ENCODE assay signal across 8 mouse cellular contexts in genomic region chr9:83349504-83349903, GRCm38 (mm10).
DNase-seq lines count a peak whose midpoint lies in the region; ATAC-seq lines count a peak whose summit lies in the region.

No protein-coding gene starts in this region.

- 4% methylated on average over 3 of the region's 3 CpGs for WGBS in embryonic facial prominence, embryonic 10.5 days

- peaks cover 44% of the 10 kb centered on the region for H3K4me1 ChIP-seq in embryonic facial prominence, embryonic 10.5 days

- H3K27me3 ChIP-seq in embryonic facial prominence, embryonic 10.5 days (replicated peaks; ENCODE audit: low read depth, poor library complexity, severe bottlenecking) = no peaks in the 10 kb centered on the region

- peak; percentile 96 for ATAC-seq in frontal cortex, adult (ENCODE audit: low TSS enrichment)

- DNase-seq in frontal cortex, postnatal 10 days (ENCODE audit: low spot score in 2 of 2) = no peak
- DNase-seq in embryonic facial prominence, embryonic 10.5 days (ENCODE audit: low spot score) = peak; percentile 60
- peak; percentile 46 to 47 for DNase-seq in heart, postnatal 10 days
- peak; percentile 41 for DNase-seq in left cerebral cortex, postnatal 4 days
- peak; percentile 30 for DNase-seq in retina, embryonic 14.5 days (ENCODE audit: low spot score)
- no peak for DNase-seq in testis, postnatal 14 days (ENCODE audit: low spot score)
- no peak for DNase-seq in thymus, postnatal 25 days

- no peaks in the 10 kb centered on the region for H3K36me3 ChIP-seq in embryonic facial prominence, embryonic 10.5 days (replicated peaks)

- no peaks in the 10 kb centered on the region for H3K9me3 ChIP-seq in embryonic facial prominence, embryonic 10.5 days

- H3K27ac ChIP-seq in embryonic facial prominence, embryonic 10.5 days (replicated peaks) = peak overlapping the region; percentile 73

- intact Hi-C loops in heart, postnatal 10 days (cut with DNase I) = no loop called here
- intact Hi-C loops in left cerebral cortex, postnatal 4 days (cut with DNase I) = loop anchor here (10.0 kb wide), 1 partner anchor 205 kb away; the partner anchor contains the start of gene Hmgn3

- no peak overlapping the region for H3K4me3 ChIP-seq in embryonic facial prominence, embryonic 10.5 days

Comparison
In these comparisons a context has a peak if more than half of its experiments do, and no peak if none do; other contexts are left out.
1. DNase-seq: peak in embryonic facial prominence, embryonic 10.5 days (single experiment), heart, postnatal 10 days (2 of 2), left cerebral cortex, postnatal 4 days (single experiment) and retina, embryonic 14.5 days (single experiment); none in frontal cortex, postnatal 10 days (0 of 2), testis, postnatal 14 days (single experiment) and thymus, postnatal 25 days (single experiment).